Mouse (Mus musculus): ENCODE measurements at regions not wholly inside any gene's neighbourhood (a gene's known extent, or its start where the extent isn't known, plus 50 kb on each side); places are given as distances from the start of the nearest gene placed in this dataset.

GRCm38 (mm10) chr12:27499276-27499675 lies 156.9 kb upstream of the Sox11 start:
- DNase-seq (ENCODE audit: low spot score in 2 of 2) = no peak

GRCm38 (mm10) chr12:27496826-27497557 lies 154.6 kb upstream of the Sox11 start:
- no peak for DNase-seq (ENCODE audit: low spot score in 2 of 2)

GRCm38 (mm10) chr12:27492270-27492669 lies 149.9 kb upstream of the Sox11 start:
- DNase-seq (ENCODE audit: low spot score in 2 of 2) = no peak

- no peak for DNase-seq (ENCODE audit: low spot score in 2 of 2)
Observed at GRCm38 (mm10) chr12:27481230-27481629, 138.9 kb upstream of the Sox11 start.

GRCm38 (mm10) chr12:27479601-27480001 lies 137.2 kb upstream of the Sox11 start:
- no peak for DNase-seq (ENCODE audit: low spot score in 2 of 2)

- DNase-seq (ENCODE audit: low spot score in 2 of 2) = no peak
Observed at GRCm38 (mm10) chr12:27474631-27475030, 132.3 kb upstream of the Sox11 start.

- DNase-seq (ENCODE audit: low spot score in 2 of 2) = no peak
Observed at GRCm38 (mm10) chr12:27471557-27471956, 129.2 kb upstream of the Sox11 start.

GRCm38 (mm10) chr12:27470346-27470745 lies 128.0 kb upstream of the Sox11 start:
- no peak for DNase-seq (ENCODE audit: low spot score in 2 of 2)

GRCm38 (mm10) chr12:27468782-27469181 lies 126.4 kb upstream of the Sox11 start:
- no peak for DNase-seq (ENCODE audit: low spot score in 2 of 2)

- DNase-seq (ENCODE audit: low spot score in 2 of 2) = no peak
Observed at GRCm38 (mm10) chr12:27468141-27468540, 125.8 kb upstream of the Sox11 start.

- no peak for DNase-seq (ENCODE audit: low spot score in 2 of 2)
Observed at GRCm38 (mm10) chr12:27465499-27466150, 123.3 kb upstream of the Sox11 start.

- DNase-seq (ENCODE audit: low spot score in 2 of 2) = no peak
Observed at GRCm38 (mm10) chr12:27458674-27459073, 116.3 kb upstream of the Sox11 start.

- DNase-seq (ENCODE audit: low spot score in 2 of 2) = no peak
Observed at GRCm38 (mm10) chr12:27437661-27438345, 95.4 kb upstream of the Sox11 start.

- no peak for DNase-seq (ENCODE audit: low spot score in 2 of 2)
Observed at GRCm38 (mm10) chr12:27431338-27431737, 89.0 kb upstream of the Sox11 start.

- DNase-seq (ENCODE audit: low spot score in 2 of 2) = peak; percentile 7 to 21
Observed at GRCm38 (mm10) chr12:27417387-27418009, 75.1 kb upstream of the Sox11 start.

- DNase-seq (ENCODE audit: low spot score in 2 of 2) = no peak
Observed at GRCm38 (mm10) chr12:27410555-27410954, 68.2 kb upstream of the Sox11 start.

- DNase-seq (ENCODE audit: low spot score in 2 of 2) = no peak
Observed at GRCm38 (mm10) chr12:27408440-27408839, 66.1 kb upstream of the Sox11 start.

- DNase-seq (ENCODE audit: low spot score in 2 of 2) = no peak
Observed at GRCm38 (mm10) chr12:27399392-27399791, 57.0 kb upstream of the Sox11 start.

All from frontal cortex, postnatal 14 days (tissue).